Mouse (Mus musculus) megakaryocyte, embryonic 14.5 days (primary cell): ENCODE results near the gene Ahdc1. TPM values are rescaled to one million over a fixed set of nuclear protein-coding genes. Genes with fewer than 3 reads are reported as not detected.

Experiments used
- H3K27me3 ChIP-seq: replicated peaks from 2 replicates; pipeline ENCODE3; 2012; ENCODE audit warnings: inconsistent platforms
- H3K36me3 ChIP-seq: replicated peaks from 2 replicates; pipeline ENCODE3; 2012; ENCODE audit warnings: low read length, inconsistent platforms, mixed read lengths
- H3K4me1 ChIP-seq: 2 replicates; pipeline ENCODE4 v1.6.1; 2012; ENCODE audit warnings: inconsistent platforms
- H3K4me3 ChIP-seq: replicated peaks from 2 replicates; pipeline ENCODE3; 2012; ENCODE audit warnings: moderate library complexity, mild to moderate bottlenecking, inconsistent platforms
- H3K9me3 ChIP-seq: 2 replicates; pipeline ENCODE4 v1.6.1; 2012; ENCODE audit warnings: inconsistent platforms
- FLI1 ChIP-seq: IDR thresholded peaks from 2 replicates; pipeline ENCODE4 v1.6.1; 2012; ENCODE audit warnings: low read length, inconsistent platforms, mixed read lengths
- GATA1 ChIP-seq: IDR thresholded peaks from 3 replicates; pipeline ENCODE4 v1.6.1; 2012; ENCODE audit warnings: mixed read lengths, low read length, inconsistent platforms, borderline replicate concordance
- polyA plus RNA-seq: library from polyadenylated mRNA; stranded (reverse); fragments of >175 nt; gene quantifications from 2 replicates; pipeline ENCODE4 v1.2.3, GENCODE M21; 2012; ENCODE audit warnings: low replicate concordance; ENCODE audit not compliant: insufficient read depth

Ahdc1 gene
- polyA plus RNA-seq, 1 experiment, result 42.4 TPM

DNA sequence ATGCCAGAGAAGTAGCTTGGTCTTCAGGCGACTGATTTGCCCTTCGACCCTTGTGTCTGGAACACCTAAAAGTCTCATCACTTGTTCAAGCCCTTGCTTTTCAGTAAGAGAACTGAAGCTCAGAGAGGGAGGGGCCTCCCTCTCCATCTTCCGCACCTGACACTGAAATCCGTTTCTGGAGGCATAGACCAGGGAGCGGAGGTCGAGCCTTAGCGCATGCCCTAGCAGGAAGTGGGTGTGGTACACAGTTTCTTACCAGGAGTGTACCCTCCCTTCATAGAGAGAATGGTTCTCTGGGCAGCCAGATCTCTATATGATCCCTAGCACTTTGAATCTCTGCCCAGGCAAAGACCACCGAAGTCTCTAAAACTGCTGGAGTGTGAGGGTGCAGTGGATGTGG, 62.1 kb downstream of the Ahdc1 start:
- Histone ChIP-seq H3K9me3 (no peaks in the 10 kb centered on the region), H3K4me3 (no peak overlapping the region), H3K27me3 (no peaks in the 10 kb centered on the region), H3K36me3 (peaks cover 100% of the 10 kb centered on the region), H3K4me1 (peaks cover 93% of the 10 kb centered on the region)
- TF ChIP-seq GATA1 (no peak), FLI1 (no peak)

DNA sequence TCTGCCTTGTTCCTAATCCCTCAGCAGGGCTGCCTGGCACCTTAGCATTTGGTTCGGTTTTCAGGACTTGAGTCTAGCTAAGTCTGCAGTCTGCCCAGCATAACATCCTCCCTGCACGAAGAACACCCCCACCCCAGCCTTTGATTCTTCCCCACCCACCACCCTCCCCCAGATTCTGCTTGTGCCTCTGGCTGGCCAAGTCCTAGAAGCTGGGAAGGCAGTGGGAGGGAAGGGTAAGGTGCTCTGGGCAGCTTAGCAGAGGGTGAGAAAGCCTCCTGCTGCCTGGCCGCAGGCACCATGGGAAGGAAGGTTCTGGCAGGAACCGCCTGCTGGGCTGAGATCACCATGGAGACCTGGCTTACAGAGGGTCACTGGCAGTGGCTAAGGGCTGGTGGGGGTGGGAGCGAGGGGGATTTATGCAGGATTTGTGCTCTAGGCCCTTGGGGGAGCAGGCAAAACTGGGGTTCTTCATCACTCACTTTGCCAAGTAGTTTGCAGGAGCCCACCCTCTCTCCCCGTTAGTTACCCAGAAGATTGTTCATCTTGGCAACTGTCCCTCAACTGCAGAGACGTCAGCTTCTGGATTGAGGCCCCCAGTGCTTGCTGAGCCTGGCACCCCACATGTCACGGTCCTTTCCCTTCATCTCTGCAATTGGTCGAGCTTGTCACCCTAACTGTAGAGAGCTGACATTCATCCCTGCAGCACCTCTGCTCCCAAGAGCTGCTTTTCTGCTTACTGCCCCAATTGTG, 63.2 kb downstream of the Ahdc1 start:
- no peak for TF ChIP-seq FLI1
- TF ChIP-seq GATA1, result no peak
- Histone ChIP-seq H3K4me3 (peak overlapping the region; percentile 38), H3K9me3 (no peaks in the 10 kb centered on the region), H3K27me3 (no peaks in the 10 kb centered on the region), H3K36me3 (peaks cover 100% of the 10 kb centered on the region), H3K4me1 (peaks cover 93% of the 10 kb centered on the region)

GRCm38 (mm10) chr4:133074894-133075572, 64.0 kb downstream of the Ahdc1 start:
- Histone ChIP-seq H3K4me1 (peaks cover 92% of the 10 kb centered on the region), H3K4me3 (peak overlapping the region; percentile 38), H3K36me3 (peaks cover 100% of the 10 kb centered on the region)

GRCm38 (mm10) chr4:133078947-133079346, 67.9 kb downstream of the Ahdc1 start:
- peaks cover 76% of the 10 kb centered on the region for H3K36me3 ChIP-seq
- H3K4me1 ChIP-seq, result peaks cover 70% of the 10 kb centered on the region
- peak overlapping the region; percentile 17 for H3K4me3 ChIP-seq
- no peaks in the 10 kb centered on the region for H3K27me3 ChIP-seq
- H3K9me3 ChIP-seq, result no peaks in the 10 kb centered on the region
- TF ChIP-seq GATA1 (no peak), FLI1 (no peak)

More at GRCm38 (mm10) chr4:133074894-133075572, 64.0 kb downstream of the Ahdc1 start:
- Histone ChIP-seq H3K27me3 (no peaks in the 10 kb centered on the region), H3K9me3 (no peaks in the 10 kb centered on the region)
- TF ChIP-seq FLI1, result no peak
- no peak for TF ChIP-seq GATA1

GRCm38 (mm10) chr4:133079416-133080113, 68.5 kb downstream of the Ahdc1 start:
- Histone ChIP-seq H3K4me1 (peaks cover 70% of the 10 kb centered on the region), H3K27me3 (peaks cover 3% of the 10 kb centered on the region), H3K36me3 (peaks cover 70% of the 10 kb centered on the region), H3K9me3 (no peaks in the 10 kb centered on the region), H3K4me3 (no peak overlapping the region)
- TF ChIP-seq FLI1 (no peak), GATA1 (no peak)

DNA sequence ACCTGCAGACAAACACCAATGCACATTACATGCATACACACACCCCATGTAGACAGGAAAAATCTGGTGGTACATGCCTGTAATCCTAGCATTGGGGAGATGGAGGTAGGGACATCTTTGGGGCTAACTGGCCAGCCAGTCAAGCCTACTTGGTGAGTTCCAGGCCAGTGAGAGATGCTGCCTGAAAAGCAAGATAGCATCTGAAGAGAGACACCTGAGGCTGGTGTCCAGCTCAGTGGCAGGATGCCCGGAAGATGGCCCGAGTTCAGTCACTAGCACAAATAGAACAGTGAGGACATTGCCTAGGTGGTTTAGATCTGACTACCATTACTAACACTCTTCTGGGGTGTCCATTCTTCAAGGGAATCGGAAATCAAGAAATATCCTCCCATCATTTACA, 69.8 kb downstream of the Ahdc1 start:
- H3K9me3 ChIP-seq, result no peaks in the 10 kb centered on the region
- peaks cover 57% of the 10 kb centered on the region for H3K36me3 ChIP-seq
- H3K4me1 ChIP-seq, result peaks cover 69% of the 10 kb centered on the region
- H3K27me3 ChIP-seq, result peaks cover 16% of the 10 kb centered on the region
- TF ChIP-seq GATA1 (no peak), FLI1 (no peak)
- H3K4me3 ChIP-seq, result no peak overlapping the region

GRCm38 (mm10) chr4:133082216-133082773, 71.2 kb downstream of the Ahdc1 start:
- Histone ChIP-seq H3K9me3 (no peaks in the 10 kb centered on the region), H3K4me3 (no peak overlapping the region), H3K36me3 (peaks cover 42% of the 10 kb centered on the region), H3K4me1 (peaks cover 70% of the 10 kb centered on the region), H3K27me3 (peaks cover 24% of the 10 kb centered on the region)
- TF ChIP-seq GATA1 (no peak), FLI1 (no peak)

DNA sequence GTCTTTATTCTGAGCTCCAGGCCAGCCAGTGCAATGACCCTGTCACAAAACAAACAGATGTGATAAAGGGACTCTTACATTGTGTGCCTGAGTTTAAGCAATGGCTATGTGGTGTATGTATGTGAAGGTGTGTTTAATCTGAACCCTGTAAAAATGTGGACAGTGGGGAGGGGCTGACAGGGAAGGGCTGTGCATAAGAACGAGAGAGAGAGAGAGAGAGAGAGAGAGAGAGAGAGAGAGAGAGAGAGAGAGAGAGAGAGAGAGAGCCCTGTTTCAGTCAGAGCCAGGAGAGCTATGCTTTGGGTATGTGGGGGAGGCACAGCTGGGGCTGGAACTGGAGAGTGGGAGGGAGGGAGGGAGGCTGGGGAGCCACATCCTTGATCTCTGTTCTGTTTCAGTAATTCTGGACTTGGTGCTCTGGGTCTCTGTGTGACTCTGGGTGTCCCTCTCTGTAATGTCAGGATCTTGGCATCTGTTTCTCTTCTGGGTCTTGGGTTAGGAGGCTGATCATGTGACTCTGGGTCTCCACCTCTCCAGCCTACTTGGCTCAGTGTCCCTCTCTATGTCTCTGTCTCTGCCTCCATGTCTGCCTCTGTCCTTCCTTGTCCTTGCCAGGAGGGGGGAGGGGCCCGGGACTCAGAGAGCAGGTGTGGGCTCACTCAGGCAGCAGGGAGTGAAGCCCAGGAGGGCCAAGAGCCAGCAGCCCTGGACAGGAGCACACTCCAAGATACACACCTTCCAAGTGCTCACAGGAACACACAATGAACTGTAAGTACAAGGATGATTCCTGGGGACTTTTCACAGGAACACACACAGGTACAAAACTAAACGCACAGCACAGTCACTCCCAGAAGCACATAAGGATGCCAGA, 73.2 kb downstream of the Ahdc1 start:
- no peak for TF ChIP-seq FLI1
- no peak for TF ChIP-seq GATA1
- peaks cover 62% of the 10 kb centered on the region for H3K4me1 ChIP-seq
- H3K36me3 ChIP-seq, result peaks cover 23% of the 10 kb centered on the region
- no peaks in the 10 kb centered on the region for H3K9me3 ChIP-seq
- peak overlapping the region; percentile 70 for H3K4me3 ChIP-seq
- H3K27me3 ChIP-seq, result peaks cover 30% of the 10 kb centered on the region
